Mouse (Mus musculus) kidney, postnatal 4 days (tissue): ENCODE measurements around the gene Enkd1.

ENCODE experiments used
- DNase-seq, 2 experiments: peaks; one replicate each; pipeline ENCODE4 v3.0.0; 2021; ENCODE audit warnings: mixed read lengths in 2 of 2

The Enkd1 gene

DNA sequence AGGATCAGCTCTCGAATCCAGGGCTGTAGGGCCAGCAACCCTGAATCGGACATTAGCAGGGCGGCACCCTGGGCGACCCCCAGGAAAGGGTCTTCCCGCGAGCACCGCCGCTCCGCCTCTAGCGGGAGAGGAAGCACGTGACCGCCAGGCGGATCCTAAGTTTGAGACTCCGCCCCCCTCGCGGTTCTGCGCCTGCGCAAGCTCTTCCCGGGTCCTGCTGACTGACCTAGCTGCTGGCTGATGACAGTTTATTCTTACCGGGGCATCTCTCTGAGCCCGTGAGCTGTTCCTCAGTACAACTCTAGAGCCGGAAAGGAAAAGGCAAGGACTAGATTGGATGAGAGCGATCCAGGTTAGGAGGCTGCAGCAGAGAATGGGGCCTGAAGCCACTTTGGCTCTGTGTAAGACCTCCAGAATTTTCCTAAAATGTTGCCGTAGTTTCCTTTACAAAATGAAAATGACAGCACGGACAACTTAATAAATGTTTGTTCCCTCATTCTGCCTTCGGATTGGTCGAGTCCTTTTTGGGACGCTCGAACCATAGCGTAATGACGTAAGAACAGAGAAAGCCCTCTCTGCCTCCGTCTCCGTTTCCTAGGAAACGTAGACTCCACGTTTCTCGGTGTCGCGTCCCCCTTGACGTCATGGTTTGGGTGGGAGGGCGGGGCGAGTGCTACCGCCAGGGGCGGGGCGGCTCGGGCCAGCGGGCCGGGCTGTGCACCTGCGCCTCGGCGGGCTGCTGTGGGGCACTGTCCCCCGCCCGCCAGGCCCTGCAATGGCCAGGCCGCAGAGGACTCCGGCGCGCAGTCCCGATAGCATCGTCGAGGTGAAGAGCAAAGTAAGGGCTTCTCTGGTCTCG is 6.8 kb downstream of the Enkd1 start, which contains the start of the genes Acd and Pard6a:
TSS of gene Acd (minus strand) at position 137 of the 859 bp plus-strand sequence.
TSS of gene Pard6a (plus strand) at position 183 of the 859 bp plus-strand sequence.
- peak; percentile 97 for DNase-seq

DNA sequence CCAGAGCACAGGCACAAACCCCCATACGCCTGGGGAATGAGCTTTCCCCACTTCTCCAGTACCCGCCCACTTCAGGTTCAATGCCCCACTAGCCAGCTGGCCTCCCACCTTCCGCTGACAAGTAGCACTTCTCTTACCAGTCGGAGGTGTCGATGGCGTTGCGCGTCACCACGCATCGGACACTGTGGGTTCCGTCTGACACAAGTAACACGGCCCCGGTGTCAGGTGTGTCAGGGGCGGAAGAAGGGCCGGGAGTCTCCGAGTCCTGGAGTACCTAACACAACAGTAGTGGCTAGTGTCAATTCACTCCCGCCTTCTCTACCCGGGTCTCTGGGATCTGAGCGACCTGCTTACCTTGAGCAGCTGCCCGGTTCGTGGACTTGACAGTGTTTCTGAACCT is 7.4 kb downstream of the Enkd1 start:
- DNase-seq: peak; percentile 66 to 77

DNA sequence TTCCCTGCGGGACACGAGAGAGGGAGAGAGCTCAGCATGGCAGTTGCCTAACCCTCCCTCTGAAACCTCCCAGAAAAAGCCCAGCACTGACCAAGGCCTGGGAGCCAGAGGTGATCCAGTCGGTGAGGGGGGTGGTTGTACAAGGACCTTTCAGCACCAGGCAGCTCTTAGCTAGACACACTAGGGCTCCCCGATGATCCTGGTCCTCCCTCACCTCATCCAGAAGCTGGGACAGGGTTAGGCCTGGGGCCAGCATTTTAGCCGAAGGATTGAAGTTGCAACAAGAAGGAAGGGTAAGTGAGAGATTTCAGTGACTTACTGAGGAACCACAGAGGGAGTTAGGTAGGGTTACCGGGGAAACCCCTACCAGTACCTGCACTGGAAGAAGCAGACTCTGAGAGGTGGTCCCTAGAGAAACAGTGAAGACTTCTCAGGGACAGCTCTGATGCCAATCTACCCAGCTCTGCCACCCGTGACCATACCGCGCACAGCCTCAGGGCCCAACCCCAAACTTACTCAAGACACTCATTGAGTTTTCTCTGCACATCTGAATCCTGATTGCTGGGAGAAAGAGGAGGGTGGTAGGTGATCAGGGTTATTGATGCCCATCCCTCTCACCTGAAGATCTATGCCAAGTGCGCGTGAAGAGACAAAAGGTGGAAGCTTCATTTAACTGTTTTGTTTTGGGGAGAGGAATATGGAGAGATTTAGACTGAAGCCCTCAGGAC is 8.4 kb downstream of the Enkd1 start:
- no peak for DNase-seq

DNA sequence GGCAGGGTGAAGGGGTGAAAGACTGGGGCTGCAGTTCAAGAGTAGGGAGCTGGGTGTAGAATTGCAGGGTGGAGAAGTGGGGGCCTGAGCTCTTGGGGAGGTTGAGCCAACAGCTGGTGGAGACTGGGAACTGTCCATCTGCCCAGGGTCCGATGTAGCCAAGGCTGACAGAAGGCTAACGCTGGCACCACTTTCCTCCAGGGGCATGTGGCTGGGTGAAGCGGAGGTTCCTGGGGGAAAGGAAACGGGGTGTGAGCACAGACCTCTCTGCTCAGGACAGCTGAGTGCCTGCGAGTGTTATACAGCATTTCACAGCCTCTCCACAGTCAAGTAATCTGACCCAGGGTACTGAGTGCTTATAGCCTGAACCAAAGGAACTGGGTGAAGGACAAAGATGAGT is 9.3 kb downstream of the Enkd1 start:
- DNase-seq: no peak

DNA sequence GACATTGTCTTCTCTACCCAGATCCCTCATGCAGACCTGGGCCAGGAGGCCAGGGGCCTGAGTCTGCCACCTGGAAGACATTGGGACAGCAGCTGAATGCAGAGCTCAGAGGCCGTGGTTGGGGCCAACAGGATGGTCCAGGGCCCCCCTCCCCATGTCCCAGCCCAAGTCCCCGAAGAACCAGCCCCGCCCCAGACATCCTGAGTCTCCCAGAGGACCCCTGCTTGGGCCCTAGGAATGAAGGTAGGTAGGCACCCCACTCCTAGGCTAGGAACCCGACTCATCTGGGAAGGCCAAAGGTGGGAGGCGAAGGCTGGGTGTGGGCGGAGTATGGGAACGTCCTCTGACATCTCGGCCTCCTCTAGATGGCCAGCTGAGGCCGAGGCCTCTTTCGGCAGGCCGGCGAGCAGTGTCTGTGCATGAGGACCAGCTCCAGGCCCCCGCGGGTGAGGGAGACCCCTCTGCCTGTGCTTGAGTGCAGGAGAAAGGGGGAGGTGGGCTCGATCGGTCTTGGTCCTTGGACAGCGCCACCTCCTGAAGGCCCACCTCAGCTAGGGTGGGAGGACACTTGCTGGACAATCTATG is 10.7 kb downstream of the Enkd1 start:
- no peak for DNase-seq

DNA sequence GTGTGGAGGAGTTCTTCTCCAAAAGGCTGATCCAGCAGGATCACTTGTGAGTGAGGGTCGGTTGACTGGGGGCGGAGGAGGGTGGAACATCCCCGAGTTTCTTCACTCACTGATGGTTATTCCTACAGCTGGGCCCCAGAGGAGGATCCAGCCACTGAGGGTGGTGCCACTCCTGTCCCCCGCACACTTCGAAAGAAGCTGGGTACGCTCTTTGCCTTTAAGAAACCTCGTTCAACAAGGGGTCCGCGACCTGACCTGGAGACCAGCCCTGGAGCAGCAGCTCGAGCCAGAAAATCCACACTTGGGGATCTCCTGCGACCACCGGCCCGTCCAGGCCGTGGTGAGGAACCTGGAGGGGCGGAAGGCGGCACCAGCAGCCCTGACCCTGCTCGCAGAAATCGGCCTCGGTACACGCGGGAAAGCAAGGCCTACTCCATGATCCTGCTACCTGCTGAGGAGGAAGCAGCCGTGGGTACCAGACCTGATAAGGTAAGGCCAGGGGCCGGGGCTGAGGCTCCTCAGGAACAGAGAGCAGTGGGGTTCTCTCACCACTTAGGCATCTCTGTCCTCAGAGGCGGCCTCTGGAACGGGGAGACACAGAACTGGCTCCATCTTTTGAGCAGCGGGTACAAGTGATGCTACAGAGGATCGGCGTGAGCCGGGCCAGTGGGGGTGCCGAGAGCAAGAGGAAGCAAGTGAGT is 12.8 kb downstream of the Enkd1 start:
- no peak for DNase-seq

DNA sequence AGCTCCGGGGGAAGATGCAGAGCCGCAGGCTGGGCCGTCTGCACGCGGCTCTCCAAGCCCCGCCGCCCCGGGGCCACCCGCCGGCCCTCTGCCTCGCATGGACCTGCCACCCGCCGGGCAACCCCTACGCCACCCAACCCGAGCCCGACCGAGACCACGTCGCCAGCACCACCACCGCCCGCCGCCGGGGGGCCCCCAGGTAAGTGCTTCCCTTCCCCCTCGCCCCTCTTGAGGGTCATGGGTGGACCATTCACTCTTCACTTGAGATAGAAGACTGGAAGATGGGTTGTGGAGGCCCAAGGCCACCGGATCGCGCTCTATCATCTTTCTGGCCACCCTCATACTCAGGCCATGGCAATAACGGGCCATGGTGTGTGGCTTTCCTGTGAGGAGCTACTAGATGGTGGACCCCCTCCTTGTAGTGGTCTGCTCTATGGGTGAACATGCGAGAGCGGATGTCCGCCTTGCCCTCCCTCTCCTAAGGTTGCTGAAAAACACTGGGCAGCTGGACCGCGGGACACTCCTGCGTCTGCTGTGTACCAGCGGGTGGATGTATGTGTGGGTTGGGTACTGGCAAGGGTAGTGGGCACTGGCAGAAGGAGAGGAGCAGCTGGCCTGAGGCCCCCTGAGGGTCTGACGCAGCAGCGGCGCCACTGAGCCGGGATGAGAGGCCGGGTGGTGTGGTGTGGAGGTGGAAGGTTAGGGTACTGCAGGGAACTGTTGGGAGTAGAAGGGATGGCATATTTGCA is 13.8 kb downstream of the Enkd1 start:
- peak in 1 of 2 experiments; percentile 35 for DNase-seq

DNA sequence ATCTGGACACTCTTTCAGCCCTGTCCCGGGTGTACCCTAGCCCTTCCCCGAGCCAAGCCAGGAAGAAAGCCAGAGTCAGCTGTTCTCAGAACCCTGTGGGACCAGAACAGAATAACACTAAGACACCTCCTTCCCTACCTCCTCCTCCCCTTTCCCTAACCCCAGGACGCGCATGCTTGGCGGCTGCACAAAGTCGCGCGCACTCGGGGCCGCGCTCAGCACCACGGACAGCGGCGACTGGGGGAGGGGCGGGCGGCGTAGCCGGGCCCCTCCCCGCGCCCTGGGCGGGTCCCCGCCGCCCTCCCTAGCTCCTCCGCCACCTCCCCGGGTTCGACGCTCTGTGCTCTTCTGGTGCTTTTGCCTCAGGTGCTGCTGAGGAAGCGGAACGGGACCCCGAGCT is 14.4 kb downstream of the Enkd1 start:
- DNase-seq: peak; percentile 86

DNA sequence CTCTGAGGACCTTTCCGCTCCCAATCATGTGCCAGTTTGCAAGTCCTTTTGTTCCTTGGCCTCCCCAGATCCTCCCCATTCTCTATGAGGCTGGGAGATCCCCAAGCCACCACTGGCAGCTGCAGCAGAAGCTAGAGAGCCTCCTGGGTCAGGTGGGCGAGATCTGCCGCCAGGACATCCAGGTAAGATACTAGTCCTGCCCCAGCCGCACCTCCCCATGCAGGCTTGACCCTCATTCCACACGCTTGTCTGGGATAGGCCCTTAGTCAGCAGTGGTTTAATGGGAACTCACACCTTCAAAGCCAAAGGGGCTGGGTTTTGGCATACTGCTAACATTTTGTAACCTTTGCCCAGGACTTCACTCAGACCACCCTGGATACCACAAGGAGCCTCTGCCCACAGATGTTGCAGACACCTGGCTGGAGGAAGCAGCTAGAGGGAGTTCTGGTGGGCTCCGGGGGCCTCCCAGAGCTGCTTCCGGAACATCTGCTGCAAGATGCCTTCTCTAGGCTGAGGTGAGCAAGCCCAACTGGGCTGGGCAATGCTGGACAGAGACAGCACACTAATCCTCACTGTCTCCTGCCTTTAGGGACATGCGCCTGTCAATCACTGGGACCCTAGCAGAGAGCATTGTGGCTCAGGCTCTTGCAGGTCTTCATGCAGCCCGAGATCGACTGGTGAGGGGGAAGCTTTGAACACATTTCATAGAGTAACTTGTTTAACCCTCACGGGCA is 15.4 kb downstream of the Enkd1 start:
- no peak for DNase-seq

DNA sequence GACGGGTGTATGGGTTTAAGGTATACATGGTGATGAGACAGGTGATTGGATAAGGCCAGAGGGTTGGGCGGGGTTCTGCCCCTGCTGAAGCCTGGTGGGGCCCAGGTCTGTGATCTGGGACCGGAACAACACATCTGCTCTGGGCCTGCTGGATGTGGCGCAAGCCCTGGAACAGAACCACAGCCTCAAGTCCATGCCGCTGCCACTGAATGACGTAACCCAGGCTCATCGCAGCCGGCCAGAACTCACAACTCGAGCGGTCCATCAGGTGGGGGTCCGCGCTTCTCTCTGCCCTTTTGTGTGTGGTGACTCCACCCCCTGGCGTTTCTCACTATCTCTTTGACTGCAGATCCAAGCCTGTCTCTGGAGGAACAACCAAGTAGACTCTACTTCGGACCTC is 17.0 kb downstream of the Enkd1 start:
- DNase-seq: peak in 1 of 2 experiments; percentile 1

DNA sequence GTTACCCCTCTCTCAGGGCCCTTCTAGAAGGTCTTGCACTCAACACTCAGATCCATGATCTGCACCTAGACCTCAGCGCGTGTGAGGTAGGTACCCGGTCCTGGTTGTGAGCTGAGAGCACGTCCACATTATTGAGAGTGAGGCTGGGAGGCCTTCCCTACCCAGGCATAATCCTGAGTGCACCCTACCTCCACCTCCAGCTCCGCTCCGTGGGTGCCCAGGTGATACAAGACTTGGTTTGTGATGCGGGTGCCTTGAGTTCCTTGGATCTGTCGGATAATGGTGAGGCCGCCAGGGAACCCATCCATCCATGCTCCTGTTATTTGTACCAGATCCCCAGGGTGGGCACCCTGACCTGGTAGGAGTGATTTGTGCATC is 18.0 kb downstream of the Enkd1 start:
- DNase-seq: no peak

DNA sequence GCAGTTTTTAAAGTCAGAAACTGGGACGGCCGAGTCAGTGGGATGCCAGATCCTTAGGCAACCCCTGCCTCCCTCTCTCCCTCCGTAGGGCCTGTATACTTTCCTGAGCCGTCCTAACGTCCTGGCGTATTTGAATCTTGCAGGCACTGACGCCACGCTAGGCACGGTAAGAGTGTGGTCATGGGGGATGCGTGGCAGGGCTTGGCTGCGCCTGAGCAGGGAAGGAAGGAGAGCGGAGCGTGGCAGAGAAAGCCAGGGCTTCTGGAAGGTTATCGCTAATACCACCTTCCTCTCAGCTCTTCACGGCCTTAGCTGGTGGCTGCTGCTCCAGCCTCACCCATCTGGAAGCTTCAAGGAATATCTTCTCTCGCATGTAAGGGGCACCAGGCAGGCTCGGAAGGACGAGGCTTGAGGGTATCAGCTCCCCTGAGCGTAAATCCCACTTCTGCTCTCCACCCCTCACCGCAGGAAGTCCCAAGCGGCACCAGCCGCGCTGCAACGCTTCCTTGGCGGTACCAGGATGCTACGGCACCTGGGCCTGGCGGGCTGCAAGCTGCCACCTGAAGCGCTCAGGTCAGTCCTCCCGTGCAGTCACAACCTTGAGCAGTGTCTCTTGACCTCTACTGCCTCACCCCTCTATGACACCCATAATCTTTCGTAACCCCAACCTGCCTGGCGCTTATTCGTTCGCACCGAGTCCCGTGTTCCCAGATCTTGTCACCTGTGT is 18.6 kb downstream of the Enkd1 start:
- DNase-seq: no peak

DNA sequence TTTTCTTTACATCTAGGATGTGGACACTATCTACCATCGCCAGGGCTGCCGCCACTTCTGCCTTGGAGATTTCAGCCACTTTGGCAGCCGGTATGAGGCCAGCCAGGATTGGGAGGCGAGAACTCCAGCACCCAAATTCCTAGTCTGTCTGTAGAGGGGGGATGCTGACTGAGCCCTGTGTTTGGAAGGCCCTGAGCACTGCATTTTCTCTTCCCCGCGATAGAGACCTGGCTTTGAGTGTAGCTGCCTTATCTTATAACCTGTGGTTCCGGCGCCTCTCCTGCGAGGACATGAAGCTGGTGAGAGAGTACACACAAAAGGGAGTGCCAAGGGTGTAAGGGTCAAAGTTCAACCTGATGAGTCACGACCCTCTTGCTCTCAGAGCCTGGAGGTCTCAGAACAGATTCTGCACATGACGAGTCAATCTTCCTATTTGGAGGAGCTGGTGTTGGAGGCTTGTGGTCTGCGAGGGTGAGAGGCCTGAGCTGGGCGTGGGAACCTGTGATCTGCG is 19.7 kb downstream of the Enkd1 start:
- DNase-seq: no peak

DNA sequence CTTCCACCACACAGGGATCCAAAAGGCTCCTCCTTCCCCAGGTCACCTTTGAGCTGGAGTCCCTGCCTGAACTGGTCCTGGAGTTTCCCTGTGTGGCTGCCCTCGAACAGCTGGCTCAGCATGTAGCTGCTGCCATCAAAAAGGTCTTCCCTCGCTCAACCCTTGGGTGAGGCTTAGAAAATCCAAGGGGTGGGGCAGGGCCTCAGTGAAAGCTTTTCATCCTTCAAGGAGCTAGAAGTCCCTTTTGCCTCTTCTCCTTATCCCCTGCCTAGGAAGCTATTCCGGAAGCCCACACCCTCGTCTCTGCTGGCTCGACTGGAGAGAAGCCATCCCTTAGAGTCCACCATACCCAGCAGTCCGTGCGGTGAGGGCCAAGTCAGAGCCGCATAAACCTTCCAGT is 20.5 kb downstream of the Enkd1 start:
- DNase-seq: no peak

DNA sequence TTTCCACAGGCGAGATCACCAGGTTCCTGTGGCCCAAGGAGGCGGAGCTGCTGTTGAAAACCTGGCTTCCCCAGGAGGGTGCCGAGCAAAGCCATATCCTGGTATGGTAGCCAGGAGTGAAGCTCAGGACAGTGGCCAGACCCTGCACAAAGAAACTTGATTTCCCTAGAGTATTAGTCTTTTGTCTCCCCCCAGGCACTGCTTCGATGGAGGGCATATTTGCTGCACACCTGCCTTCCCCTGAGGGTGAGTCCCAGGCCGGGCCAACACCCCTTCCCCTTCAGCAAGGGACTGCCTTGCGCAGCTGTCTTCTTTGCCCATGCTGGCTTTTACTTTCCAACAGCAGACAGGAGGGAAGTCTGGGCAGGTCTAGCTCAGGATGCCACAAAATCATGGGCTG is 21.5 kb downstream of the Enkd1 start:
- DNase-seq: no peak

DNA sequence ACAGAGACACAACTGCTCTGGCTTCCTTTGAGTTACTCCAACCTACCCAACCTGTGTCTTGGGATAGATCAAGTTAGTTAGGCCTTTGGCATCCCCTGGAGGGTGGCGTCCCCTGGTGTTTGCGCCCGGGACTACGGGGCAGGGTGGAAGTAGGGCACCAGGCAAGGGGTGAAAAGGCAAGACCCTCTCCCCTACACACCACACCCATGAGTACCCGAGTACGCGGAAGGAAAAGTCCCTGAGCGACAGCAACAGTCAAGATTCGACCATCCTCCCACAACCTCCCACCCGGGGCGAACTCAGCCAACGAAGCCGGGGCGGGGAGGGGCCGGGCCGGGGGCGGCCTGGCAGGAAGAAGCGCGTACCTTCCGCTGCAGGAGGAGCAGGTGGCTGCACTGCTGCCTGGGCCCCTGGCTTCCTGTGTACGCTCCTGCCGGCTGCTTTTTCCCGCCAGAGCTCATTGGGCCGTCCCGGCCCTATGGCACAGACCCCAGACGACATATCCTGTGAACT is 22.2 kb downstream of the Enkd1 start, which contains the start of gene Carmil2:
TSS of gene Carmil2 (plus strand) at position 479 of the 513 bp plus-strand sequence.
- peak; percentile 84 to 86 for DNase-seq

DNA sequence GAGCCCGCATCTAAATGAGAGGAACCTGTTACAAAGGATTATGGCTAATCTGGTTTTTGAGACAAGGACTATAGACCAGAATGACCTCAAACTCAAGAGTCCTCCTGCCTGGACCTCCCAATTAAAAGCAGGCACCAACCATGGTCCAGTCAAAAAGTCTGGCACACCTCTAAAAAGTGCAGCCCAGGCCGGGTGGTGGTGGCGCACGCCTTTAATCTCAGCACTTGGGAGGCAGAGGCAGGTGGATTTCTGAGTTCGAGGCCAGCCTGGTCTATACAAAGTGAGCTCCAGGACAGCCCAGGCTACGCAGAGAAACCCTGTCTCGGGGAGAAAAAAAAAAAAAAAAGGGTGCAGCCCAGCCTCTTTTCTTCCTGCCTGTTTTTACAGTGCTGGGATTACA is 22.7 kb downstream of the Enkd1 start:
- DNase-seq: no peak

DNA sequence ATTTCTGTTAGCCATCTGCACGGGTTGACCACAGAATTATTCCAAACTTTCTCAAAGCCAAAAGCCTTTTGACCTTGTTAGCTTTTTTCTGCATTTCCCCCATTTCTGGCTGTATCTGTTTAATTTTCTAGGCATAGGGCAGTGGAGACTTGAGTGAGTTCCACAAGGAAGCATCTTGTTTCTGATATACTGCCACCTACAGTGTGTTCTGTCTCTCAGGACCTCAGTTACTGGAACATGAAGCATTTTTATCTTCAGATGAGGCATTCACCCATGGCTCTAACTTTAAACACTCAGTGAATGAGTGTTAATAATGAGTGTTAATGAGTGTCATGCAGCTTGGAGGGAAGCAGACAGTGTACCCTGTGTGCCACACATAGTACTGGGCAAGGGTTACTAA is 30.1 kb downstream of the Enkd1 start:
- no peak for DNase-seq

DNA sequence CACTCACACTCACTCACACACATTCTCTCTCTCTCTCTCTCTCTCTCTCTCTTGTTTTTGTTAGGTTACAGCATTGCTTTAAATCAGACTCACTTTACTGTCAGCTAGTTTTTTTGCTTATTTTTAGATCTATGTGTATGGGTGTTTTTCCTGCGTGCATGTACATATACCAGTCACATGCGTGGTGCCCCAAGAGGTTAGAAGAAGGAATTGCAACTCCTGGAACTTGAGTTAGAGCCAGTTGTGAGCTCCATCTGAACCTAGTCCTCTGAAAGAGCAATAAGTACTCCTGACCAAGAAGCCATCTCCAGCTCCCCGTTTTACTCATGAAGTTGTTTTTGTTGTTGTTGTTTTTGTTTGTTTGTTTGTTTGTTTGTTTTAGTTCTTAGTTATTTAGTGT is 46.8 kb downstream of the Enkd1 start:
- DNase-seq: peak; percentile 12 to 34

DNA sequence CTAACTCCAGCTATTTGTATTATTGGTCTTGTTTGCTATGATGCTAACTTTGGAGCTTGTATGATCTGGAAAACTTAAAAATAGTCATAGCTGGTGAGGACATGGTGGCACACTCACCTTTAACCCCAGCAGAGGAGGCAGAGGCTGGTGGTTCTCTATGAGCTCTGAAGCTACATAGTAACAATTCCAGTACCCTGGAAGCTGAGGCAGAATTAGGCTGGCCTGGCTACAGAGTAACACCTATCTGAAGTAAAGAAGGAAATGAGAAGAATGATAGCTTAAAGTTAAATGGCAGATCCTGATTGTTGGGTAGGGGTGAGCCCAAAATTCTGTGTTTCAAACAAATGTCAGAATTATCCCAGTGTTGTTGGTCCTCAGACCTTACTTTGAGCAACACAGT is 50.4 kb downstream of the Enkd1 start:
- no peak for DNase-seq
